Mouse (Mus musculus) right cerebral cortex, postnatal 14 days (tissue): Measurements from ENCODE around the gene Klhl12.
A peak's percentile ranks its signal among the peaks of the same experiment; 100 is the strongest.
"Not testable (repeated sequence)": the region's sequence is repeated elsewhere in the genome, so short reads cannot be mapped to it uniquely, and the experiment has no call there.

Source experiments
- DNase-seq: peaks from one replicate; pipeline ENCODE4 v3.0.0; 2022

The Klhl12 gene

DNA sequence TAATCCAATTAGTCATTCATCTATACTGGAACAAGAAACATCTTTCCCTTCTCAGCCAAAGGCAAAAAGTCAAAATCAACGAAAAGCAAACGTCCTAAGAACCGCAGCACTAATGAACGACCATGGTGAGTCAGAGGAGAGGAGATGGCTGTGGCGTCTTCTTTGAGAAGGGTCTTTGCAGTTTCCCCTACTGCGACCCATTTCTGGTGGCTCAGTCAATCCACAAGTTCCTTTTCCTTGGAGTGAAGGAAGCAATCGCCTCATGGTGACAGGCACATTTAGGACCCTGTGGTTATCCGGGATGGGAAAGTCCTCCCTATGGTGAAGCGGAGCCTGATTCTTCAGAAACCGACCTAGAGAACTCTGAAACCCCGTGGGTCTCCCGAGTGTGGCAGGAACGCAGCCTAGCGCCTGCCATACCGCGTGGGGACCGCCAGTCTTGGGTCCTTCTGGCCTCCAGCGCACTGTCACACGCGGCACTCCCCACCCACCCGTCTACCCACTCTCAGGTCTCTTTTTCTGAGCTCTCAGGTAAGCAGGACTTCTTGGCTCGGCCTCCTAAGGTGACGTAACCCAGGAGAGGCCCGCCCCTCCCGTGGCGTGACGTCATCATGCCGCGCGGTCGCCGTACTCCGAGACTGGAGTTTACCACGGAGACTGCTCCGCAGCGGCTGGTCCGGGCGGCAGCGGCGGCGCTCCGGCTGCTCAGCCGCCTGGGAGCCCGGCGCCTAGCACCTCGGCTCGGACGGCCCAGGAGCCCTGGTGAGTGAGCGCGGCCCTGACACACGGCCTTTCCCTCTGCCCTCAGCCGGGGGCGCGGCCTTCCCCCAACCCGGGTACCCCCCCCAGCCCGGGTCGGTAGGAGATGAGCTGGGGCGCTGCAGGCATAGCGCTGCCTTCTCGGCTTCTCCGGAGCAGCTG lies at the start of gene Klhl12:
Klhl12 (plus strand) TSS at position 628 of the 921 bp plus-strand sequence.
- DNase-seq: peak; percentile 97

DNA sequence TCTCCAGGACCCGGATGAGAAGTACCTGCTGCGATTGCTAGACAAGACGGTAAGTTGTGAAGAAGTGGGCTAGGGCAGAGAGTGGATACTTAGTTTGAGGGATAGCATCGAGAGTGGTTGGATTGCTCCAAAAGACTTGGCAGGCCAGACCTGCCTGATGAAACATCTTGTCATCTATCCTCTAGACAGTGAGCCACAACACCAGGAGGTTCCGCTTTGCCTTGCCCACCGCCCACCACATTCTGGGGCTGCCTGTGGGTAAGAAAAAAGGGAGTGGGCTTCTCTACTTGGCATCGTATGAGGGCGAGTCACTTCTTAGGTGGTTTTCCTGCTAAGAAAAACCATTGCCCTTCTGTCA lies 48.9 kb upstream of the Klhl12 start:
- DNase-seq: no peak

DNA sequence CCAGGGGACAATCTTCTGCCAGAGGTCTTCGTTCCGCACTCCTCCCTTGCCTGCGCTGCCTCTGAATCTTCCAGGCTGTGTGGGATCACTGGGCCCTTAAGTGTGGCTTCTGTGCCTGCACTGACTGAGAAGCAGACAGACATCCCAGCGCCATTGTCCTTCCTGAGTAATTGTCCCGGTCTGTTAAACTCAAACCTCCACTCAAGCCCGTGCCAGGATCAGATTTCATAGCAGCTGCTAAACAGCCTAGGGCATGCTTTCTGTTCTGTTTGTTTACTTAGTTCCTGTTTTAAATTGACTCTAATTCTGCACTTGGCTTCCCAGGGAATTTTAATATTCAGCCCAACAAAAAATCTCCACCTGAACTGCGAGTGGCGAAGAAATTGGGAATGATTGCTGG lies 47.3 kb upstream of the Klhl12 start:
- no peak for DNase-seq

DNA sequence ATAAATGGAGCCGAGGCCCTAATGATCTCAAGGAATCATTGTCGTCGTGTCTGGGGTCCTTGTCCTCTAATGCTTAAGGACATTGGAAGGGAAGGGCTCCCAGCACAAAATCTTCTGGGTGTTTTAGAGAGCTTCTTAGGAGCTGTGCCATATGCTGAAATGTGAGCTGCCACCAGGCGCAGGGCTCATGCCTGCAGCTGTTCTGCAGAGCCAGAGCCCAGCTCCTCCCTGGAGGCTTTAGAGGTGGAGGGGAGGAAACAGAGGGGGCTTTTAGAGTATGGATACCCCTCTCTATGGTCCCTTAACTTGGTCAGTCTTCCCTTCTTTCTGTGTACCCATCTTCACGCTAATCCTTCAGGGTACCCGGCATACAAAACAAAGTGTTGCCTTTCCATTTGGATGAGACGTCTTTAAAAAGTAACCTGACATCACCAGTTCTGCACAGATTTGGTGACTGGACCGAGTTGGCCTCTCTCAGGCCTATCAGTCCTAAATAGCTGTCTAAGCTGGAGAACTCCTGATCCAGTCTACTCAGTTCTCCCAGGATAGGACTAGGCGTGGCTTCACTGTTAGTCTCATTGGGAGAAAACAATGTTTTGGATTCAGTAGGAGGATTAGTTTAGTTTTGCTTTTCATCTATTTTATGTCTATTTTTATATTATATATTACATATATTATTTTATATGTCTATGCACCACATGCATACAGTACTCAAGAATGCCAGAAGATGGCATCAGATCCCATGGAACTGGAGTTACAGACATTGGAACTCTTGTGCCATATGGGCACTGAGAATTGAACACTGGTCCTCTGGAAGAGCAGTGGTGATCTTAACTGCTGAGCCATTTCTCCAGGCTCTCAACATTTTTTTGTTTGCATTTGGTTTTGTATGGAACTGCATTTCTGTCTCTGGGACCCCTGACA lies 43.4 kb upstream of the Klhl12 start:
- no peak for DNase-seq

DNA sequence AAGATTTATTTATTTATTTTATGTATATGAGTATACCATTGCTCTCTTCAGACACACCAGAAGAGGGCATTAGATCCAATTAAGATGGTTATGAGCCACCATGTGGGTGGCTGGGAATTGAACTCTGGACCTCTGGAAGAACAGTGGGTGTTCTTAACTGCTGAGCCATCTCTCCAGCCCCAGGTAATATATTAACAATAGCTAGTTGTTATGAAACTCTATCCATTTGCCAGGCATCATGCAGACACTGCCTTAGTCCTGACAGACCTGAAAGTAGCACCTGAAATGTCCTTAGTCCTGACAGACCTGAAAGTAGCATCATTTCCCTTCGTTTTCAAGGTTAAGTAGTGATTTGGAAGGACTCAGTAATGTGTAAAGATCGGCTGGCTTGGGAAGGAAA lies 41.3 kb upstream of the Klhl12 start:
- DNase-seq: no peak

DNA sequence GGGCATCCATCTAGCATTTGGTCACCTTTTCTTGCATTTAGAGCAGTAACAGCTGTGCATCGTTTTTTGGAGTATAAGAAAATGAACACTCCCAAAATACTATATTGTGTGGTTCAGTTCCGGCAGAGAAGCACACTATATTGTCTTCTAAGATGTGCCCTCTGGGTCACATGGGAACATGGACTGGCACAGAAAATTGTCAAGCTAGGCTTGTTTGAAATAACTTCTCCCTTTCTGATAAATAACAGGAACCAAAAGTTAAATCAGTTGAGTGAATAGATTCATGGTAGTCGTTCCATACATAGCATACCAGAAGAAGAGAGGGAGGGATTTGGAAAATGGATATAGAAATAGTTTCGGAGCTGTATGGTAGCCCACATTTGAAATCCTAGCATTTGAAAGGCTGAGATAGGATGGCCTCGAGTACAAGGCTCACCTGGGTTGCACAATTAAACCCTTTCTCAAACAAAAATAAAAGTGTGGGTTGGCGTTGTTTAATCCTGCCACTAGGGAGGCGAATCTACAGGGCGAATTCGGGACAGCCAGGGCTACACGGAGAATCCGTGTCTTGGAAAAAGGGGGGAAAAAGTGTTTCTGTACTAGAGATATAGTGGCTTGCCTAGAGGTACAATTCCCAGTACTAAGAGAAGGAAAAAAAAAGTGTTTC lies 40.7 kb upstream of the Klhl12 start:
- DNase-seq: no peak

DNA sequence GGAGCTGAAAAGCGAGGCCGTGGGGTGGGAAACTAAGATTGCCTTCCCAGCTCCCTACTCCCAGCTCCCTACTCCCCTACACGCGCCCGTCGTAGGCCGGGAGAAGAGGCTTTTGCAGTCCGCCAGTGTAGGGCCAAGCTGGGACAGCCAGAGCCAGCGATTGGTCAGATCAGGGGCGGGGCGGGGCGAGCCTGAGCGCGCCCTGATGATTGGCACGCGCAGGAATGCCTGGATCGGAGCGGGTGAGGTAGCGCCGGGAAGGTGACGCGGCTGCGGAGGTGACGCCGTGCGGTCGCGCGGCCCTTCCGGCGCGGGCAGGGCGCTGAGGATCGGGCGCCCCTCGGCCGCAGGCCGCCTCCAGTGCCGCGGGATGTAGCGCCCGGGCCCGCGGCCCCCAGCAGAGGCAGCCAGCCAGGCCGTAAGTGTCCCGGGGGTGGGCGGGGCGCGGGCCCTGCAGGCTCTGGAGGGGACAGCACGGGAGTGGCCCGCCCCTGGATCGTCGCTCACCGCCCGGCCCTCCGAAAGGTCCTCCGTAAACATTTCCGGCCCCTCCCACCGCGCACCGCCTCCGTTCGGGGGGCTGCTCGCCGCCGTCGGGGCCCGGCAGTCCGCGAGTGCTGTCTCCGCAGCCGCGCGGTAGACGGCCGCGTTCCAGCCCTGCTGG lies 40.0 kb upstream of the Klhl12 start, which contains the start of gene Adipor1:
Adipor1 (plus strand) TSS at position 211 of the 664 bp plus-strand sequence.
- DNase-seq: peak; percentile 96

DNA sequence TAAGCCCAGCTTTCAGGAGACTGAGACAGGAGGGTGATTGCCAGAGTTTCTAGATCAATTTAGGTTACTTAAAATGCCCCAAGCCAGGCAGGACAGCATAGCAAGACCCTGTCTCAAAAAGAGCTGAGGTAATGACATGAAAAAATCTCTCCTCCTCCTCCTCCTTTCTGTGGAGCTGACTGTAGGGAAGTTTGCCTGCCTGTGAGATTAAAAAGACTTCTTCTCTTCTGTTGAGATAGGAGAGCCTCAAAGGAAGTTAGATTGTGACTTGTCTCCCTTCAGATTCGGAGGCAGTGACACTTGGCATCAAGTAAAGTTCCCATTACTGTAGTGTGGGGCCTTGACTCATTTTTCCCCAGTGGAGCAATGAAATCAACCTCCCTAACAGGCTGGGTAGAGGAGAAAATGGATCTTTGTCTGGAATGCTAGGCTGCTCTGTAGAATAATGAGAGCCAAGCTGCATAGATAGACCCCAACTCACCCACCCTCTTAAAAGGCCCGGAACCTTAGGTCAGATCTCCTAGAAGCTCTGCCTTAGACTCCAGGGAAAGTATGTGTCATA lies 36.8 kb upstream of the Klhl12 start:
- DNase-seq: no peak

DNA sequence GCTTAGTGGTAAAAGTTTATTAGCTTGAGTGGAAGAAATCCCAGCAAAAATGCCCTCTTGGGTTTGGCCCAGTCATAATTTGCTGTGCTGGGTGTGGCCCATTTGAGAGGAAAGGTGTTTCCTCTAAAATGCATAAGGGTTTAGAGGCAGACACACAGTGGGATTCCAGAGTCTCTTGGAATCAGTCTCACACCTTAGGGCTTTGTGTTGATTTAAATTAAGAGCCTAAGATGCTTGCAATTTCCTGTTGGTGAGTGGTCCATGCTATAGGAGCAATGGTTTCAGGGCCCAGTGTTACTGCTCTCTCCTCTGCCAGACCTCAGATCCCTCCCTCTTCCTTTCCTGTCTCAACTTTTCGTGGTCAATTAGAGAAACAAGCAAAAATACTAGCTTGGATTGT lies 36.2 kb upstream of the Klhl12 start:
- DNase-seq: no peak

DNA sequence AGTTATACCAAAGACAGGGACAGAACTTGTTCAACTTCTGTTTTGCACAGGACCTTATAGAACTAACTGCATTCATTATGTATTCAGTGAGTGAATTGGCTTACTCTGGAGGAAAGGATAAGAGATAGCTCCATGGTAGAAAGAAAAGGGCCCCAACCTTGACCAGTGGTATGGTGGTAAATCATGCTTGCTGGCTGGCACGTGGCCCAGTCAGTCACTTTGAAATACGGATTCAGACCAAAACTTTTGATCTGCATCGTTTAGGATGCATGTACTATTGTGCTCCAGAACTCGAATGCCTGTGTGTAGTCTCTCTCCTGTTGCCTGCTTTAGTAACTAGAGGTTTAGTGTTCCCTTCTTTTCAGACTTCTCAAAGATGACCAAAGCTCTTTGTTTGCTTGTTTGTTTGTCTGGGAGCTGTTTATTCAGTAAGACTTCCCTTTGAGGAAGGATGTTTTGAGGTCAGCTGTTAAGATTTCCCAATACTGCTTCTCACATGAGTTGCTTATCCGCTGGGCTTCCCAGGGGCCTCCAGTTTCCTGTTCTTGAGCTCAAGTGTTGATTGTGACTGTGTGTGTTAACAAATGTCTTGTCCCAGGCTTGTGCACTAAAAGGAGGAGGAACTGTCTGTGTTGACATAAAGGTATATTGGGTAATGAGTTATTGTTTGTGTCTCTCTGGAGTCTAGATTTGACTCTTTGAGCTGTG lies 35.4 kb upstream of the Klhl12 start:
- no peak for DNase-seq

DNA sequence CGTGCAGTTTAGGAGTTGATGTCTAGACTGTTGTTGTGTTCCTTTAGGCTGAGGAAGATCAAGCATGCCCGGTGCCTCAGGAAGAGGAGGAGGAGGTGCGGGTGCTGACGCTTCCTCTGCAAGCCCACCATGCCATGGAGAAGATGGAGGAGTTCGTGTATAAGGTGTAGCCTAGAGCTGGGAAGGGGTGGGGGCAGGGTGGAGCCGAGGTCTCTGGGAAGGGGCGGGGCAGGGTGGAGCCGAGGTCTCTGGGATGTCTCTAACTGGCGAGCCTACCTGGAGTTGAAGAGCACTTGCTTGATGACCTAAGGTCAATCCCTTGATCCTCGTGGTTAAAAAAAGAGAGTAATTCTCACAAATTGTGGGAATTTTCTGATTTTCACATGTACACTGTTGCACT lies 31.4 kb upstream of the Klhl12 start:
- DNase-seq: no peak

DNA sequence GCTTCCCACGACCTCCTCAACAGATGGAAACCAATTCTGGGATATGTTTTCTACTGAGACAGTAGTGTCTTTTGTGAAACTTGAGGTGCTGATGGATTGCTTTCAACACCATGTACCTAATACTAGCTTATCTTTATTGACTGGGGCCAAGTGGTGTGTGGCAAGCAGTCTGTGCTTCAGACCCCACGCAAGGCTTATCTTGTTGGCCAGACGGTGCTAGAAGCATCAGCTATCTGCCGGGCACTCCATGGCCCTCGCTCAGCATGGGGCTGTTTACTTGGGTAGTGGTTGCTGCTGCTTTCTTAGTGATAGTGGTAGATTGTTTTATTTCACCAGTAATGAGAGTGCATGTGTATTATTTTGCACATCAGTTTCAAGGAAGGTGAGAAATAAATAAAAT lies 29.0 kb upstream of the Klhl12 start:
- no peak for DNase-seq

DNA sequence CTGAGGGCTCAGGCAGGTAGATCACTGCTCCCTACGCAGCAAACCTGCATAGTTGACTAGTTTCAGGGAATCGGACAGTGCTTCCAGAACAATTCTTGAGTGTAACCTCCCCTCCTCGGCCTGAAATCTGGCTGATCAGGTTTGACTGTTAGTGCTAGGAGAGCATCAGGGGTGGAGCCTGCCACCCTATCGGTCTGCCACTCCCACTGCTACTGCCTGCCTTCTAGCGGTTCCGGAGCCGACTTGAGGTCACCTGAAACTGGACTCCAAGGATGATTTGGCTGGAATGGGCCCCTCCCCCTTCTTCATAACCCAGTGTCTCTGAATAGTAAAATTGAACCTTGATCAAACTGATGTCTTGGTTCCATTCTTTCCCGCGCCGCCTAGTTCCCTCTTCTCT lies 22.3 kb upstream of the Klhl12 start:
- no peak for DNase-seq

DNA sequence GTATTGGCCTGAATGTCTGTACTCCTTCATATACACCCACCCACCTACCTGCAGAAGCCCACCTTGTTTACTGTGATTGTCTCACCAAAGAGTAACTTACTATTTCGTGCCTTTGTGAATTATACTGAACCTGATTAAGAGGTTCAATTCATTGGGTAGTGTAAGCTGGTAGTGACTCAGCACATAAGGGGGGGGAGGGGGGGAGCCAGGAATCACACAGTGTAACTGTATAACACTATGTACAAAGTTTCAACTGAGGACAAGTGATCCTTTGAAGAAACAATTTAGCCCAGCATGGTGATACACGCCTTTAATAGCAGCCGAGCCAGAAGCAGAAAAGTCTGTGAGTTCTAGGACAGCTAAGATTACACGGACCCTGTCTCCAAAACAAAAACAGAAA lies 21.9 kb upstream of the Klhl12 start:
- no peak for DNase-seq

DNA sequence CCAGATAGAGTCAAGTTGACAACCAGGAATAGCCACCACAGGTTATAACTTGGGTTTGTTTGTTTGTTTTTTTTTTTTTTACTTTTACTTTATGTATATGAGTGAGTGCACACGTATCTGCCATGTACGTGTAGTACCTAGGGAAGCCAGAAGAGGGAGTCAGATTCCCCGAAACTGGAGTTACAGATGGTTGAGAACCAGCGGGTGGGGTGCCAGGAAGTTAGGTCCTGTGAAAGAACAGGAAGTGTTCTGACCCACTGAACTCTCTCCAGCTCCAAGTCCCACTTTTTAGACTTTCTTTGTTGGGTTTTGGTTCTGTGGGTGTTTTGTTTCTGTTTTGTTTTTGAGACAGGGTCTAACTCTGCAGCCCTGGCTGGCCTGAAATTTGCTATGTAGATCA lies 19.9 kb upstream of the Klhl12 start:
- DNase-seq: no peak

DNA sequence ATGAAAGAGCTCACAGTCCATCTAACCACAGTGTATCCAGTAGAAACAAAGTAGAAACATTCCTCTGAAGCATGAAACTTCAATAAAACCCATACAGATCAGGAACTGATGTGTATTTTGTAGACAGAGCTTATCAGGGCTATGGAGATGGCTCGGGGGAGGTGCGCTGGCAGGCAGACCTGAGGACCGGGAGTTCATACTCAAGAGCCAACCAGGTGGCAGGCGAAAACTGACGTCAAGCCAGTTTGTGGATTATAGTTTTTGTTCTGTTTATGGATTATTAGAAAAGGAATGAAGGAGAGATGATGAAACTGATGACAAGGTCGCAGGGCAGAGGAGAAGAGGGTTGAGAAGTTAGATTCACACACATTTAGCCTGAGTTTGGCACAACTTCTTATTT lies 14.9 kb upstream of the Klhl12 start:
- no peak for DNase-seq

DNA sequence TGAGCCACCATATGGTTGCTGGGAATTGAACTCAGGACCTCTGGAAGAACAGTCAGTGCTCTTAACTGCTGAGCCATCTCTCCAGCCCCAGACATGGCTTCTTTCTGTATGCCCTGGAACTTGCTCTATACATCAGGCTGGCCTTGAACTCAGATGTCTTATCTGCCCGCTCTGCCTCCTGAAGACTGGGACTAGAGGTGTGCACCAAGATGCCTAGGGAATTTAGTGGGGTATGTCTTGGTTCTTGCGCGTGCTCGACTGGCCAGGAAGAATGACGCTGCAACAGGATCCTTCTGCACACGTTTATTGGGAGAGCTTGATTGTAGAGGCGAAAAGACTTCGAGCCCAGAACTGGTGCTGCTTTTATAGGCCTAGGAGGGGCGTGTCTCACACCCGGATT lies 13.6 kb upstream of the Klhl12 start:
- not testable (repeated sequence) for DNase-seq

DNA sequence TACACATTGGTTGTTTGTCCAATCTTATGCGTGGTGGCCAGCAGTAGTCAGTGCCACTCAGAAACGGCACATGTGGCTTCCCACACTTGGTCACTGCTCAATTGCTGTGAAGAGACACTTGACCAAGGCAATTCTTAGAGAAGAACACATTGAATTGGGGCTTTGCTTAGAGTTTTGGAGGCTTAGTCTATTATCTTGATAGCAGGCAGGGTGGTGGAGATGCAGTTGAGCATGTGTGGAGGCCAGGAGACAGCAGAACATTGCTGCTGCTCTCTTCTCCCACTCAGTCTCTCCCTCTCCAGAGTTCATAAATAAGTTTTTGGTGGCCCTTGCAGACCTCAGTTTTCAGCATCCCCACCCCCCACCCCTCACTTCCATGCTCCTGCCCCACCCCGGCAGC lies 12.9 kb upstream of the Klhl12 start:
- no peak for DNase-seq

DNA sequence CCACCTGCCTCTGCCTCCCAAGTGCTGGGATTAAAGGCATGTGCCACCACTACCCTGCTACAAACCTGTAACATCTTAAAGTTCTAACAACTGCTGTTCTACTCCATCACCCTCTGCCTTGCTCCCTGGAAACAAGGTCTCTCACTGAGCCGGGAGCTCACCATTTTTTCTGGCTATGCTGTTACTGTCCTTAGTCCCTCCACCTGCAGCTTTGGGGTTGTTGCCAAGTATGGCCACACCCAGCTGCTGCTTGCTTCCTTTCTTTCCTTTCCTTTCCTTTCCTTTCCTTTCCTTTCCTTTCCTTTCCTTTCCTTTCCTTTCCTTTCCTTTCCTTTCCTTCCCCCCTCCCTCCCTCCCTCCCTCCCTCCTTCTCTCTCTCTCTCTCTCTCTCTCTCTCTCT lies 12.0 kb upstream of the Klhl12 start:
- not testable (repeated sequence) for DNase-seq

DNA sequence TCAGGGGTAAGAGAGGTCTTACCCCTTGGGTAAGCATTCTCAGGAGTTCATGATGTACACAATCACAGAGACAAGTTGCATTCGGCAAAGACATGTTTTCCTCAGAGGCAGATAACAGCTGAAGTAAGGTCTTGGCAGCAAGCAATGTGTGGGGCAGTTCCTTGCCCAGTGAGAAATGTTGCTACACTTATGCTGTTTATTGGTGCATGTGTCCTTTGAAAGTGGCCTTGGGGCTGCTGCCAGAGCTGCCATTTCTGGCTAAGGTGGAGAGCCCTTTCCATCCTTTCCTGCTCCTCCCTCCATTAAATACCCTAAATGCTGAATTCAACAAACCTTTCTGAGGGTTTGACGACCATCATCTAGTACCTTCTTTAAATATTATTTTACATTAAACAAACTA lies 9.9 kb upstream of the Klhl12 start:
- no peak for DNase-seq

DNA sequence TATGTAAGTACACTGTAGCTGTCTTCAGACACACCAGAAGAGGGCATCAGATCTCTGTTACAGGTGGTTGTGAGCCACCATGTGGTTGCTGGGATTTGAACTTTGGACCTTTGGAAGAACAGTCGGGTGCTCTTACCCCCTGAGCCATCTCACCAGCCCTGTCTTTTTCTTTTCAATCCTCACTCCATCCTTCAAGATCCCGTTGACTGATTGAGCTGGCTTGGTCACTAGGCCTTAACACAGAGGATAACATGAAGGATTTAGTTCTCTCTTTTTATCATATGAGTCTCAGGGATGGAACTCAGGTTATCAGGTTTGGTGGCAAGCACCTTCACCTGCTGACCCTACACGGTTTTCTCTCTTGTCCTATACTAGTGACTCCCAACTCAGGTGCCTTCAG lies 6.8 kb upstream of the Klhl12 start:
- DNase-seq: not testable (repeated sequence)

DNA sequence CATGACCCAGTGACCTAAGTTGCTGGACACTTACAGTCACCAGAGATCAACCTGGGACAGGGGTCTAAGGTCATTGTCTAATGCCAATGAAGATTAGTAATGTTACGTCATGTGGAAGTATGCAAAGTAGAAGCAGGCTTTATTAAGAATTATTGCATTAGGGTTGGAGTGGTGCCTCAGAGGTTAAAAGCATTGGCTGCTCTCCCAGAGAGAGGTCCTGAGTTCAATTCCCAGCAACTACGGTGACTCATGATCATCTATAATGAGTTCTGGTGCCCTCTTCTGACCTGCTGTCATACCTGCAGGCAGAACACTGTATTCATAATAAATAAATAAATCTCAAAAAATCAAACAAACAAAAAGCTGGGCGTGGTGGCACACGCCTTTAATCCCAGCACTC lies 5.1 kb upstream of the Klhl12 start:
- DNase-seq: no peak
